Mouse (Mus musculus): Measurements from ENCODE around the gene Prkn. TPM values are rescaled to one million over a fixed set of nuclear protein-coding genes. Genes with fewer than 3 reads are reported as not detected.

Prkn gene
- polyA plus RNA-seq (2012; rRNA removed), result 1.5 and 1.6 TPM in 2 replicates

GRCm38 (mm10) chr17:10840148-10840707 is at the start of gene Prkn, which contains the start of gene Pacrg:
Gene Prkn, plus strand, starts transcription at chr17:10840384.
Gene Pacrg, minus strand, starts transcription at chr17:10840311.

Other genes with a start within 250 kb of the Prkn start
- 2.6 TPM in 2 replicates for gene Pacrg, start 73 bp upstream of the Prkn start, polyA plus RNA-seq (2012; rRNA removed)

Data from central nervous system, embryonic 11.5 days (tissue).